Mouse (Mus musculus) 416B (cell line): ENCODE data around the gene Hemk1.

Source experiments
- DNase-seq: peaks from one replicate; pipeline ENCODE4 v3.0.0; 2011; ENCODE audit warnings: low read depth

Gene Hemk1

GRCm38 (mm10) chr9:107338172-107338883, at the start of gene Hemk1:
Gene Hemk1, minus strand, starts transcription at chr9:107338350.
- peak; percentile 79 for DNase-seq

DNA sequence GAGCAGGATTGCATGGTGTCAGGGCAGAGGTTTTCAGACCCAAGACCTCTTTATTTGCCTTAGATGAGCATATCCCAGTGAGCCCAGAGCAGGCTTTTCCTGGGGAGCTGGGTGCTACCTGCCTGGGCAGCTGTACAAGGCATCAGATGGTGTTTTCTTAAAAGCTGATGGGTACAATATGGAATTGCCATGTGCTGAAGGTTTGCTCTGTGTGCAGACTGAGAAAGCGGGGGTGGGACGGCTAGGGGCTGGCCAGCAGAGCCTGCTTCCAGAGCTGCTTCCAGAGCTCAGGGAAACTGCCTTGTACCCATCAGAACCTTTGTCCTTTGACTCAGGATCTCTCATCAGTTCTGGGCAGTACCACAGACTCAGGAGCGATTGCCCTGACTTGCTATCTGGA, 49.6 kb upstream of the Hemk1 start:
- DNase-seq = no peak

DNA sequence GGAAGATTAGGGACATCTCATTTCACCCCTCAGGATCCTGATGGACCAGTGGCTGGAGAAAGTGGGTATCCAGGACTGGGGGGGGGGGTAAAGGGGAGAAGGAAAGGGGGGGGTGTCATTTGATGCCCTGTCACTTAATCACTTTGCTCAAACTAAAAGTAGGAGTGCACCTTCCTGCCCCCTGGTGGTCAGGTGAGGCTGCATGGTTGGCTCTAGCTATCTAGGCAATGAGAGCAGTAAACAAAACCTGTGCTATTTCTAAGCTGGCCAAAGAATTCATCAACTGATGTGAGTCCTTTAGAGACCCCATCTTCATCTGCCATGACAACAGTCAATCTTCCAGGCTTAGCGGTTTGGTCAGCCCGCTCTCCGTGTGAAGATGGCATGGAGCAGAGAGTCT, 48.6 kb upstream of the Hemk1 start:
- DNase-seq = no peak

DNA sequence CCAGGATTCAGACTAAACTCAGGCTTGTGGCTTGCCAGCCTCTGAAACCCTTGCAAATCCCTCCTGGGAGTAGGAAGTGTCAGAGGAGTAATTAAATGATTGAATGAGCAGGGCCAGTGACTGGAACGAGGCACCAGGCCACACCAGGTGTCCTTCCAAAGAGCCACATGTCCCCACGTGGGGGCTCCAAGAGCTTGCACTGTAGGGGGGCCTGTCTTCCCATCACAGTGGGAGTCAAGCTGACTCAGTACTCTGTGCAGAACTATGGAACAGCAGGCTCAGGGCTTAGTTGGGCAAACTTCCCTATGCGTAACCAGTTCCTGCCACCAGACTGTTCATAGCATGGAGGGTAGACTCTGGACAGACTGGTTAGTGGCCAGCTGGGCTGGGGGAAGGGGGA, 46.2 kb upstream of the Hemk1 start:
- no peak for DNase-seq

- peak; percentile 9 for DNase-seq
Observed at GRCm38 (mm10) chr9:107381723-107382122, 43.6 kb upstream of the Hemk1 start.

DNA sequence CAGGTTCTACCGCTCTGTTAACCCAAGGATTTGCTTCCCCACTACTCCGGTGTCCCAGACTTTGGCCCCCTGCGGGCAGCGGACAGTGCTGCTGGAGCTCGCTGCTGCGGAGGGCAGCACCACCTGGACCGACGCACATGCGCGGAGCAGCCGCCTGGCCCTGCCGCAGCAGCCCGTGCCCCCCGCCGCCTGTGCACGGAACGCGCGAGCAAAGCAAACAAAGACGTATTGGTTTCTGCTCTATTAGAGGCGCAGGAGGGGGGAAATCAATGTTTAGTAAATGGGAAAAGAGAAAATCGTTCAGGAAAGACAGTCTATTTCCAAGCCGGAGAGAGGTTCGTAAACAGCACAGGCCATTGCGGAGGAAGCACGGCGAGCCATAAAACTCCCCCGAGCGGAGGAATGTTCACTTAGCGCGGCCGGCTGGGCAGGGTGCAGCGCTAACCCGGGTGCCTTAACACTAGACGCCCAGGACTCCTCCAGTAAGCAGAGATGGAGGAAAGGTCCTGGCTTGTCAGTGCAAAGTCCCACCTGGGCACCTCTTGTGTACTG, 39.9 kb upstream of the Hemk1 start:
- no peak for DNase-seq

GRCm38 (mm10) chr9:107375451-107375850, 37.3 kb upstream of the Hemk1 start:
- no peak for DNase-seq

DNA sequence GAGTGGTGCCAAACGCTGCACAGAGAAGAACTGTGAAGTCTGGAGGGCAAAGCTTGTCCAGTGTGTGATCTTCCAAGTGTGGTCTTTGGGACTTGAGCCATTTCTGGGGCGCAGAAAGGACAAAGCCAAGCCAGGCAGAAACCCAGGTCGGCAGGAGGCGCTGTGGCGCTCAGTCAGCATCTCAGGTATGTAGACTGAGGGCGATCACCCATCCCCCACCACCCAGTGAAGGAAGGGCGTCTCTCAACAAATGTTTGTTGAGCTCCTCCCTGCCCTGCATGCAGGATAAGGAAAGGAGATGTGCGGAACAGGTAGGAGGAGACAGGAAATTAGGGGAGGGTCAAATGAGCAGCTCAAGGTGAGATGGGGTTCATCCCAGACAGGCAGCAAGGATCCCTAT, 36.5 kb upstream of the Hemk1 start:
- DNase-seq = no peak

DNA sequence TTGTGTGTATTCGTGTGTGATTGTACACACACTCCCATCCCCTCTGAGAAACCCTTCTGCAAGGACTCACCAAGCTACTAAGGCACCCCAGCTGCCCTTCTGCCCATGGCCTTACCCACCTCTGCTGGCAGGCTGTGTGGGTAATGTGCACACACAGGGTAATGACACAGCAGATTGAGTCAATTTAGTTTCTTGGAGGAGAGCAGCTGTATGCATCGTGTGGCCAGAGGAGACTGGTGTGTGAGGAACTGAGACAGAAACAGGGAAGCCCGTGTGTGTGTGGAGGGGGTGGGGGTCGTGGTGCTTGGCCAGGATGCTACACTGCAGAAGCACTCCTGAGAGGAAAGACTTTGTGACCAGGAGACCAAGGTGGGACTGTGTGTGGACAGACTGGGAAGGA, 34.3 kb upstream of the Hemk1 start:
- no peak for DNase-seq

- DNase-seq = no peak
Observed at GRCm38 (mm10) chr9:107370106-107370463, 31.9 kb upstream of the Hemk1 start.

DNA sequence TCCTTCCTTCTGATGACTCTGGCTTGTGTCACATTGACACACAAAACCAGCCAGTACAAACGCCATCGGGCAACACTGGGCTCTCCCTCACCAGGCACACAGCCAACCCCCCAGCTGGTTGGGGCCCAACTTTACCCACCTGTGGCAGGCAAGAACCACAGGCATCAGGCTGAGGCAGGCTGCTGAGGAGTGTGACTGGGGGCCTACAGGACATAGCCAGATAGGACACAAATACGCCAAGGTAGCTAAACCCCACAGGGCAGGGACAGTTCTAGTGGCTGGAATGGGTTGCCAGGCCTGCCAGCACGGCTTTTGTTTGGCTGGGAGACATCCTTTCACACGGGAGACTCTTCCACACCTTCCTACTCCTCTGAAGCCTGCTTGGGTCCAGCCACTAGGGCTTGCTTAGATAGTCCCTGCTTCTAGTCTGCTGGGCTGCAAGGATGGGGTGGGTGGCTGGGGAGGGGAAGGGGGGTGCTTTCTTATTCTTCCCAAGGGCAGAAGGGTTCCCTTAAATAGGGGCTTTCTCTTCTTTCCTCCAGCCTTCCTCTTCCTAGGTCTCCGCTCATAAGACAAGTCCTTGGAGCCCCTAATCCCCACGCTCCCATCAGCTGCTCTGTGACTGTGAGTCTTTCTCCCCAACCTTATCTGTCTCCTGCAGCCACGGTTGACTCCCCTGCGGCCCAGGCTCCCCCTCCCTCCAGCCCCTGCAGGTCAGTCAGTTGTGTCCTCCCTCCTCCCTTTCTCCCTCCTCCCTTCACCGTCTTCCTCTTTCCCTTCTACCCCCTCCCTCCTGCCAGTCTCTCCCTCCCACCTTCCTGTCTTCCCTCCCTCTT, 31.3 kb upstream of the Hemk1 start:
- no peak for DNase-seq

GRCm38 (mm10) chr9:107368302-107368701, 30.2 kb upstream of the Hemk1 start:
- no peak for DNase-seq

DNA sequence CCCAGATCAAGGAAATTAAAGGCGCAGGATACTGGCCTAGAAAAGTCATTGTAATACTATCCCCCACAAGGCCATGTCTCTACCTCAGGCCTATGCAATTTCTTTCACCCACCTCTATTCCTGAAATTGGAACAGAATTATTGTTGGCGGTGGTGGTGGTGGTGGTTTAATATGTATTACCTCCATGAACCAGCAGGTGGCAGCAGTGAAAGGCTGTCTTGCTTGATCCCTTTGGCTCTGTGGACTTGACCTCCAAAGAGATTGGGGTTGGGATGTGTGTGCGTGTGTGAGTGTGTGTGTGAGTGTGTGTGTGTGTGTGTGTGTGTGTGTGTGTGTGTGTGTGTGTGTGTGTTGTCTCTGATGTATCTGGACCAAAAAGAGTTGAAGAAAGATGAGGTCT, 28.5 kb upstream of the Hemk1 start:
- peak; percentile 44 for DNase-seq

DNA sequence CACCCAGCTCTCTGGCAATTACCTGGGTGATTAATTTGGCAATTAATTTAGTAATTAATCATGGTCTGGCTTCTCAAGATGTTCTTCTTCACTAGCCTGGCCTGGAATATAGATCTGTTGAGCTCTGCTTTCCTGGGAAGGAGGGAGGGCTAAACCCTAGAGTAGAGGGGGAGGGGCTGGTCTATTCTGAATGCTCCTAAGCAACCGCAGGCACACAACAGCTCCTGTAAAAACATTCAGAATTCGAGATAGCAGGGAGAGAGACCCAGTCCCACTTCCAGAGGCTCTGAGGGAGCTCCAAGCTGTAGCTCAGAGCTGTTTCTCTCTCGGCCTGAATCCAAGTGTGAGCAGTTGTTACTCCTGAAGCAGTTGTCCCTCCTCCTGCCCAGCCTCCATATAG, 22.8 kb upstream of the Hemk1 start:
- DNase-seq = no peak

GRCm38 (mm10) chr9:107357651-107358050, 19.5 kb upstream of the Hemk1 start:
- peak; percentile 61 for DNase-seq

DNA sequence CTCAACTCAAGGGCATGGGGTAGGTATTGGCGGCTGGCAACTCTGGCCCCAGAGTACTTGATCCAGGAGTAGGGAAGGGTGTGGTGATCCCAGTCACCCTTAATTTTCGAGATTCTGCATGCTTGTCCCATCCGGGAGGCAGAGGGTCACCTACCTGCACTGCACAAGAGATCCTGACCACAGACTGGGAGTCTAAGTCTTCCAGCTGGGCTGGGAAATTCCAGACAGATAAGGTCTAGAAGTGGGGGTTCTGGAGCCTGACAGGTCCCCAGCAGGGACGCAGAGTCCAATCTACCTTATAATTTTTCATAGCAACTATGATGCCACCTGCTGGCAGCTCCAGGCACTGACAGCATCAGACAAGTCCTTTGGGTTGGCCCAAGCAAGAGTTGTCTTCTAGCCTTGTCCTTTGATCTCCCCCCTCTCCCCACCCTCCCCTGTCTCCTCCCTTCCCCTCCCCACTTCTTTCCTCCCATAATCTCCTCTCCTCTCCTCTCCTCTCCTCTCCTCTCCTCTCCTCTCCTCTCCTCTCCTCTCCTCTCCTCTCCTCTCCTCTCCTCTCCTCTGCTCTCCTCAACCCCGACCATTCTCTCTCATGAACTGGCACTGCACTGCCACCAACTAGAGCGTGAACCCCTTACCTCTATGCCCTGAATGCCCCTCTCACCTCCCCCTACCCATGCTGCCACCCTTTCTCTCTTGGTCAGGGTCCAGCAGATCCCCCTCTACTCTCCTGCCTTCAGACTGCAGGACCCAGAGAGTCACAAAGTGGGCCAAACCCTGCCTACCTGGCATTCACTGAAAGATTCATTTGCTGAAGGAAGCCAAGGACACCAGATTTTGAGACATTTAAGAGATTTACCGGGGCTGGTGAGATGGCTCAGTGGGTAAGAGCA, 18.0 kb upstream of the Hemk1 start:
- peak; percentile 79 for DNase-seq

DNA sequence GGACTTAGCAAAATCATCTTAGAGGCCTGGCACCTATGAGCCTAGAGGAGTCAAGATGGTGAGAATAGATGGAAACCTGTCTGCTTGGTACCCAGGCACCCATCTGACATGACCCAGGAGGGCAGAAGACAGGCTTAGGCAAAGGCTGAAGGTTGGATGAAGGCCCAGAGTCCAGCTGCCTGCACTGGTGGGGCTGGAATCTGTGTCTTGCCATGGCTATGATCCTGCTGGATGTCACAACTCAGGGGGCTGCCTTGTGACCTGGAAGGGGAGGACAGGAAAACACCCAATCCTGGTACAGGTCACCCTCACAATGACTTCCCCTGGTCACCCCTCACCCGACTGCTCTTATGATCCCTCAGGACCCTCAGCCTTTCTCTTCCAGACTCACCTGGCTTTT, 16.7 kb upstream of the Hemk1 start:
- DNase-seq = no peak

DNA sequence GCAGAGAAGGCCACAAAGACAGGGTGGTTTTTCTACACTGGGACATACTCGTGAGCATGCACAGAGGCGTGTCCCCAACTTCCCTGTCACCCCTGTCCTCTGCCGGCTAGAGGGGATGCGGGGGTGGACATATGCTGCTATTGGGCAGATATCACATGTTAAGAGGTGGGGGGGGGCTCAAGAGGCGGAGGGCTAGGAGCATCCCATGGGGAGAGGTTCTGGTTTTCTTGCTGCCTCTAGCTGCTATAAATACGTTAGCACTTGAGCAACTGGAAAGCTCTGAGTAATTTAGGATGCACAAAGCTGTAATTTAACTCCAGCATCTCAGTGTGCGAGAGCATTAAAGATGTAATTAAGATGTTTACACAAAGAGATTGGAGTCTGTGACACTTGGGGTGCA, 11.2 kb upstream of the Hemk1 start:
- DNase-seq = no peak

GRCm38 (mm10) chr9:107347586-107348183, 9.5 kb upstream of the Hemk1 start:
- no peak for DNase-seq

DNA sequence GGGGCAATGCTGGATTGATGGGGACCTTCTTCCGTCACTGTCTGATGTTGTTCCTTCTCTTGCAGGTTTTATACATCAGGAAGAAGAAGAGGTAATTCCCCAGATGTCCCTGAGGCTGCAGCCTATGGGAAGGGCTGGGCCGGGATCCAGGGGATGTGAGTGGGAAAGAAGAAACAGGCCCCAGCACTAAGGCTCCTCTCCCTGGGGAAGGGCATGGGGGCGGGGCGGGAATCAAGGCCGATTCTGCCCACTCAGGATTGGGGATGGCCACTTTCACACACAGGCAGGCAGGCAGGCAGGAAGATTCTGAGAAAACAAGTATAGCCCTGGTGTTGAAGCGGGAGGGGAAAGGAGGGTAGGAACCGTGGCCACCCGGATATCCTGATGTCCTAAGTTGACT, 7.9 kb upstream of the Hemk1 start:
- DNase-seq = no peak

- DNase-seq = no peak
Observed at GRCm38 (mm10) chr9:107344027-107344426, 5.9 kb upstream of the Hemk1 start.
